Mouse (Mus musculus): ENCODE data around the gene Kcnj6. TPM values are rescaled to one million over a fixed set of nuclear protein-coding genes. Genes with fewer than 3 reads are reported as not detected.

Kcnj6 gene
- total RNA-seq, 4 experiments from 2014 or later, result 1.3 to 2.8 (median 1.9) TPM

GRCm38 (mm10) chr16:94931343-94932301, 65.9 kb downstream of the Kcnj6 start:
- DNase-seq, result no peak

DNA sequence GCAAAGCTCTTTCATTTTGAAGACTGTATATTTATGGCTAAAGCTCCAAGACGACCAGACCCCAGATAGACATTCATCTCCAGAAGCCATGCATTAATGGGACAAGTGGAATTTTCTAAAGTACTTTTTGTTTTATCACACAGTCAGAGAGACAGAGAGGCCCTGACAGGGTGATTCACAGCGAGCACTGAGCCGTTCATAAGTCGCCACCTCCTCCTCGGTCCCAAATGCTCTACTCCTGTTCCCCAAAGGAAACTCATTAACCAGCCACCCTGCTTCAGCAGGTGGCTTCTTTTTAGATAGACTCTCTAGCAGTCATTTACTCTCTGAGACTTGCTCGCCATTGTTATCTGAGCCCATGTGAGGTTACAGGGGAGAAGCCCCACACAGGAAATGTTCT, 72.1 kb downstream of the Kcnj6 start:
- no peak for DNase-seq

- no peak for DNase-seq
These were observed 78.3 kb downstream of the Kcnj6 start for GRCm38 (mm10) chr16:94919177-94919576.

- no peak for DNase-seq
These were observed 91.5 kb downstream of the Kcnj6 start for GRCm38 (mm10) chr16:94906026-94906425.

GRCm38 (mm10) chr16:94898832-94899231, 98.7 kb downstream of the Kcnj6 start:
- DNase-seq, result no peak

- no peak for DNase-seq
These were observed 105.3 kb downstream of the Kcnj6 start for GRCm38 (mm10) chr16:94892162-94892650.

DNA sequence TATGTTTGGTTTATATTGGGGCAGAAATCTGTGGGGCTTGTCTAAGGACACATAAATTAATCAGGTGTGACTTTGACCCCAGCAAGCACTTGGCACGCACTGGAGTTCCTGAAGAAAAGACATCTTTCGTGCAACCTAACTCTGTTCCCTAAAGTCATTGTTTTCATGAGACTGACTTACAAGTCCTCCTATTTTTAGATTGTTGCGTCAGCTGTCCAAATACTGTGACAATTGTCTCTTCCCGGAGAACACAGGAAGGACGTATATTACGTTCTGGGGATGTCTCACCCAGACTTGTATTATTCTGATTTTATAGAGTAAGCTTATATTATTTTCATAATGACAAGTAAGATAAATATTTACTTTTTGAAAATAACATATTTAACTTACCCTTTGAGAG, 106.9 kb downstream of the Kcnj6 start:
- no peak for DNase-seq

GRCm38 (mm10) chr16:94890056-94890455, 107.4 kb downstream of the Kcnj6 start:
- DNase-seq, result peak; percentile 19

GRCm38 (mm10) chr16:94888554-94888953, 108.9 kb downstream of the Kcnj6 start:
- DNase-seq, result no peak

DNA sequence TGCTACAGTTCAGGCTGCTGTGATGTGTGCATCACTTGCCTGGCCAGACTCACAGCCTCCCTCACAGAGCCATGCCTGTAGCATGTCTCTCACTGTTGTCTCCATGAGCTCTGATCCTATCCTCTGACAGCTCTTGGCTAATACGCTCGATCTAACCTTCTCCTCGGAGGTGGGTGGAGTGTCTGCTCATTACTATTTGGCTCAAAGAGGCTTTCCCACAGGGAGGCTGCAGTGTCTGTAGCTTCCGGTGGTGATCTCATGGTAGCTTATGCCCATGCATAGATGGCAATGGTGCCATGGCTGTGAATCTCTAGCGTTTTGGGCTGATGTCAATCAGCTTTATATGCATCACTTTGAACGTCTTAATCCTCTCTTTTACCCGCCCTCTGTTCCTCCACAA, 111.1 kb downstream of the Kcnj6 start:
- no peak for DNase-seq

- no peak for DNase-seq
These were observed 112.4 kb downstream of the Kcnj6 start for GRCm38 (mm10) chr16:94885062-94885461.

GRCm38 (mm10) chr16:94883909-94884308, 113.6 kb downstream of the Kcnj6 start:
- no peak for DNase-seq

DNA sequence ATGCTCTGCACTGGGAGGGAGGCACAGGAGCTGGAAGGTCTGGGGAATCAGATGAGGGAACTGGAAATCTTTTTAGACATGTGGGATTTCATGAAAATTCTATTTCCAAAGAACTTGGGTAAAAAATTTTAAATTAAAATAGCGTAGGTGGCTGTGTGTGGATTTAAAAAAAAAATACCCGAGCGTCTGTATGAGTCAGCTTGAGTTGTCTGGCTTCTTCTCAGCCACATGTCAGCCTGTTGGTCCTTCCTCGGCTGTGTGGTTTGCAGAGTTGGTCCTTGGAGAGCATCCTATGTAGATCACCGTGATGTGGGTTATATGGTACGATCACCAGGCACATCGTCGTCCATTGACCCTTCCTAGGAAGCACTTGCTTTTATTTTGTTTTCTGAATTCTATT, 114.3 kb downstream of the Kcnj6 start:
- DNase-seq, result no peak

- DNase-seq, result no peak
These were observed 115.4 kb downstream of the Kcnj6 start for GRCm38 (mm10) chr16:94882111-94882510.

- DNase-seq, result no peak
These were observed 124.8 kb downstream of the Kcnj6 start for GRCm38 (mm10) chr16:94872614-94873272.

- no peak for DNase-seq
These were observed 129.1 kb downstream of the Kcnj6 start for GRCm38 (mm10) chr16:94868354-94868753.

DNA sequence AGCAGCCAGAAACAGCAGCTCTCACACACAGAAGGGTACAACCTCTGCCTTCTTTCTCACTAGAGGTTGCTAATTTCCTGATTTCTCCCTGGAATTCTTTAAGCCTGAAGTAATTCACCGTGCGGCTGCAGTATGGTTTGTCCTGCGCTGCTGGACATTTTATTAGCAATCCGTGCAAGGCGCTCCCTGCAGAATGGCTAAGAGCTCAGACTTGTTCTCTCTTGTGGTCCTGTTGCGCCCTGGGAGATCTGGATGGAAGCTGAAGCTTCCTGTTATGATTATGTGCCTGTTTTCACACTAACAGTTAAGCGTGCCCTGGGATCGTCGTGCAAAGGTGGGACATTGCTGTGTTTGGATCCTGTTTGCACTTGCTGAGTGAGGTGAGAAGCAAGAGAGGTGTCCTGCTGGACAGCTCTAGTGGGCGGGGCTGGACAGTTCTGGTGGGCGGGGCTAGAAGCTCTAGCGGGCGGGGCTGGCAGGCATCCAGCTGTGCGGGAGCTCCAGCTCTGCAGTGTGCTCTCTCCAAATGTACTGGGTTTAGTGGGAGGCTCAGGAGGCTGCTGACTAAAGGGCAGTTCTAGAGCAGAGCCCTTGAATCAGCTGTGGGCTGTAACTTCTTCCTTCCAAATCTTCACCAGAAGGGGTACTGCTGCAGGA, 131.1 kb downstream of the Kcnj6 start:
- no peak for DNase-seq

DNA sequence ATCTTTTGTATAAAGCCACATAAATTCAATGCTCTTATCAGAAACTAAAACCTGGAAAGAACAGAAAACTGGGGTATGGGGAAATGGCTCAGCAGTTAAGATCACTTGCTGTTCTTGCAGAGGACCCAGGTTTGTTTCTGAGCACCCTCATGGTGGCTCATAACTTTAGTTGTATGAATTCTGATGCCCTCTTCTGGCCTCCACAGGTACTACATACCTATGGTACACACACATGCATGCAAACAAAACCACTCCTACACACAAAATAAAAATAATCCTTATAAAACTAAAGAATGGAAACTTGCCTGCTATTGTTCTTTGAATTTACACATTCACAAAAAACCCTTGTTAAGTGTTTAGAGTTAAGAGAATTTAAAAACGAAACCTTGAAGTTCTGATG, 131.7 kb downstream of the Kcnj6 start:
- DNase-seq, result no peak

- no peak for DNase-seq
These were observed 132.4 kb downstream of the Kcnj6 start for GRCm38 (mm10) chr16:94865101-94865500.

- DNase-seq, result no peak
These were observed 134.0 kb downstream of the Kcnj6 start for GRCm38 (mm10) chr16:94863475-94863874.

DNA sequence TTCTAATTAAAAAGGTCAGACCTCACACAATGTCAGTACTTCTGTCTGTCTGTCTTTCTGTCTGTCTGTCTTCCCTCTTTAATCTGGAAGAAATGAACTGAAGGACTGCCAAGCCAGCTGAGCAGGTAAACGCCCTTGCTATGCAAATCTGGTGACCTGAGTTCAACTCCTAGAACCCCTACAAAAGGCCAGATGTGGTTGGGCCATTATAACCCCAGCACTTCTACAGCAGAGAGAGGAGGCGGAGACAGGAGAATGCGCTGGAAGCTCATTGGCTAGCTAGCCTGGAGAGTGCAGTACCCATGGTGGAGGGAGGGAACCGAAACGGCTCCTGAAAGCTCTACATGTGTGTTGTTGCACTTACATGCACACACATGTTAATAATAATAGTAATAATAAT, 141.5 kb downstream of the Kcnj6 start:
- DNase-seq, result no peak

GRCm38 (mm10) chr16:94852407-94853160, 144.9 kb downstream of the Kcnj6 start:
- no peak for DNase-seq
